Mouse (Mus musculus): Measurements from ENCODE around the gene Abtb1. TPM values are rescaled to one million over a fixed set of nuclear protein-coding genes. Genes with fewer than 3 reads are reported as not detected.

The Abtb1 gene
- polyA plus RNA-seq, 1 experiment from 2014 or later: 20.9 TPM

DNA sequence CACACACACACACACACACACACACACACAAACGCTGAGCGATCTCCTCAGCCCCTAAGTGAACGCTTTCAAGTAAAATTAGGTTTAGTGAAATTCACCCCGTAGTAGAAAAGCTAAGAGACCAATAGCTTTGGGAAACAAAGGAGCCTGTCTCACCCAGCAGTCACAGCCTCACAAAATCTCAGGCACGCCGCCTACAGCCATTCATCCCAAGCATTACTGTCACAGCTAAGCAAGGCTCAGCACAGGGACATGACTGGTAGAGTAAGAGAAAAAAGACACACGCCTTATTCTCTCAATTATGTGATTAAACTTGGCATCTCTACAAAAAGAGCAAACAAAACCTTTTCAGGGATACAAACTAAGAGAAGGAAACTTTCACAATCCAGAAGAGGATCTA lies 39.5 kb upstream of the Abtb1 start:
- no peaks in the 10 kb centered on the region for H3K9me3 ChIP-seq (ENCODE audit: control insufficient read depth, low read length)
- no peaks in the 10 kb centered on the region for H3K4me1 ChIP-seq (ENCODE audit: control insufficient read depth in 2 of 2, insufficient read depth in 2 of 2, low read length in 2 of 2)
- WGBS: 87% methylated on average over 7 of the region's 7 CpGs
- no peak for ATAC-seq (ENCODE audit: insufficient number of reproducible peaks, insufficient read depth, low FRiP score, low read depth)
- H3K9ac ChIP-seq (ENCODE audit: low read length): no peak overlapping the region
- H3K4me3 ChIP-seq (ENCODE audit: control insufficient read depth in 1 of 2, insufficient read depth in 1 of 2, low read depth in 1 of 2, low read length in 2 of 2): no peak overlapping the region
- peaks cover 56% of the 10 kb centered on the region for H3K36me3 ChIP-seq (ENCODE audit: control insufficient read depth, insufficient read depth, low read length)
- H3K27ac ChIP-seq (replicated peaks in 1 of 2; ENCODE audit: control insufficient read depth in 1 of 2, insufficient read depth in 1 of 2, low read depth in 2 of 2, low read length in 2 of 2): no peak overlapping the region
- no peaks in the 10 kb centered on the region for H3K27me3 ChIP-seq (ENCODE audit: control insufficient read depth, insufficient read depth, low read length)
- H3K4me2 ChIP-seq (ENCODE audit: low read length): no peak overlapping the region

GRCm38 (mm10) chr6:88879471-88879870 lies 37.7 kb upstream of the Abtb1 start:
- WGBS: 63% methylated on average over 4 of the region's 4 CpGs
- no peak overlapping the region for H3K4me2 ChIP-seq (ENCODE audit: low read length)
- no peak overlapping the region for H3K9ac ChIP-seq (ENCODE audit: low read length)
- peaks cover 37% of the 10 kb centered on the region for H3K36me3 ChIP-seq (ENCODE audit: control insufficient read depth, insufficient read depth, low read length)
- H3K9me3 ChIP-seq (ENCODE audit: control insufficient read depth, low read length): no peaks in the 10 kb centered on the region
- no peak overlapping the region for H3K27ac ChIP-seq (replicated peaks in 1 of 2; ENCODE audit: control insufficient read depth in 1 of 2, insufficient read depth in 1 of 2, low read depth in 2 of 2, low read length in 2 of 2)
- H3K27me3 ChIP-seq (ENCODE audit: control insufficient read depth, insufficient read depth, low read length): peaks cover 11% of the 10 kb centered on the region
- H3K4me3 ChIP-seq (ENCODE audit: control insufficient read depth in 1 of 2, insufficient read depth in 1 of 2, low read depth in 1 of 2, low read length in 2 of 2): no peak overlapping the region
- H3K4me1 ChIP-seq (ENCODE audit: control insufficient read depth in 2 of 2, insufficient read depth in 2 of 2, low read length in 2 of 2): peaks cover 0 to 2% of the 10 kb centered on the region in 2 experiments; a peak in 1 of 4 replicates
- no peak for ATAC-seq (ENCODE audit: insufficient number of reproducible peaks, insufficient read depth, low FRiP score, low read depth)

GRCm38 (mm10) chr6:88874868-88875508 lies 33.2 kb upstream of the Abtb1 start, which contains the start of gene Podxl2:
Podxl2 (minus strand) TSS chr6:88875044.
- peak; percentile 38 for ATAC-seq (ENCODE audit: insufficient number of reproducible peaks, insufficient read depth, low FRiP score, low read depth)
- H3K9ac ChIP-seq (ENCODE audit: low read length): peak within 1 kb of the TSS; percentile 80
- peaks cover 18% of the 10 kb centered on the region for H3K27me3 ChIP-seq (ENCODE audit: control insufficient read depth, insufficient read depth, low read length)
- H3K36me3 ChIP-seq (ENCODE audit: control insufficient read depth, insufficient read depth, low read length): no peaks in the 10 kb centered on the region
- H3K4me3 ChIP-seq (ENCODE audit: control insufficient read depth in 1 of 2, insufficient read depth in 1 of 2, low read depth in 1 of 2, low read length in 2 of 2): peak within 1 kb of the TSS; percentile 73 to 75
- WGBS: 5% methylated on average over 63 of the region's 63 CpGs
- H3K9me3 ChIP-seq (ENCODE audit: control insufficient read depth, low read length): no peaks in the 10 kb centered on the region
- peak within 1 kb of the TSS; percentile 99 for H3K4me2 ChIP-seq (ENCODE audit: low read length)
- H3K4me1 ChIP-seq (ENCODE audit: control insufficient read depth in 2 of 2, insufficient read depth in 2 of 2, low read length in 2 of 2): peaks cover 3 to 4% of the 10 kb centered on the region in 2 experiments; a peak in 2 of 4 replicates
- H3K27ac ChIP-seq (replicated peaks in 1 of 2; ENCODE audit: control insufficient read depth in 1 of 2, insufficient read depth in 1 of 2, low read depth in 2 of 2, low read length in 2 of 2): no peak within 1 kb of the TSS

DNA sequence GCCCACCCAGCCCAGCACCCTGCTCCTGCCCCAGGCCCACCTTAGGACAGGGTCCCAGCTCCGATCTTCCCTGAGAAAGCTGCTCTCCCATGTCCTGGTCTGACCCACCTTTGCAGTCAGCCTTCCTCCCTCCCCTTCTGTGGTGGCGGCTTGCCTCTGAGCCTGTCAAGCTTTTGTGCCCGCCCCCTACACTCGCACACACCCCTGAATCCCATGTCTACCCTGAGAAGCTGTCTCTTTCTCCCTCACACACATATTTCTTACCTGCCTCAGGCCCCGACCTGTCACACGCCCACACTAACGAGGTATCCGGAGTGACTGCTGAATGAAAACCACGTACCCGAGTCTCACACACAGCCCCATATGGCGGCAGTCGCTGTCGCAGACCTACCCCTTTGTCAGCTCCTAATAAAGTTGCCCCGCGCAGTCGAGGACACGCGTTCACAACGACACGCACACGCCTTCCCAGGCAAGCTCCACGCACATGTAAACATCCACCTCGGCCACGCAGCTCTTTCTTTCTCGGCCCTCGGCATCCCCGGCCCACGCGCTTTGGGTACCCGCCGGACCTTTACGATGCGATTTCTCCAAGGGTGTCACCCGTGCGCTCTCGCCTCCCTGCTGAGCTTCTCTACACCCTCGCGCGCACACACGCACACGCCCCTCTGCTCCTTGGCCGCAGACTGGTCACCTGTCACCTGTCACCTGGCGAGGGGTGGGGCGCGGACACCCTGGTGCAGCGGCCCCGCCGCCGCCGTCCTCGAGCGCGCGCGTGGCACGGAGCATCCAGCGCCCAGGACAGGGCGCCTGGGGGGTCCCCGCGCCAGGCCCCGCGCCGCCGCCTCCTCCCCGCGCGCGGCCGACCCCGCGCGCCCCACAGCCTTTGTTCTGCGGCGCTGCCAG lies 32.4 kb upstream of the Abtb1 start:
- no peaks in the 10 kb centered on the region for H3K9me3 ChIP-seq (ENCODE audit: control insufficient read depth, low read length)
- 5% methylated on average over 69 of the region's 74 CpGs for WGBS
- no peak overlapping the region for H3K27ac ChIP-seq (replicated peaks in 1 of 2; ENCODE audit: control insufficient read depth in 1 of 2, insufficient read depth in 1 of 2, low read depth in 2 of 2, low read length in 2 of 2)

GRCm38 (mm10) chr6:88872811-88873210 lies 31.0 kb upstream of the Abtb1 start:
- Histone ChIP-seq H3K27ac (replicated peaks in 1 of 2; ENCODE audit: control insufficient read depth in 1 of 2, insufficient read depth in 1 of 2, low read depth in 2 of 2, low read length in 2 of 2) (no peak overlapping the region), H3K27me3 (ENCODE audit: control insufficient read depth, insufficient read depth, low read length) (peaks cover 18% of the 10 kb centered on the region), H3K4me1 (ENCODE audit: control insufficient read depth in 2 of 2, insufficient read depth in 2 of 2, low read length in 2 of 2) (peaks cover 3 to 4% of the 10 kb centered on the region in 2 experiments; a peak in 2 of 4 replicates), H3K4me2 (ENCODE audit: low read length) (no peak overlapping the region), H3K9ac (ENCODE audit: low read length) (no peak overlapping the region), H3K4me3 (ENCODE audit: control insufficient read depth in 1 of 2, insufficient read depth in 1 of 2, low read depth in 1 of 2, low read length in 2 of 2) (no peak overlapping the region), H3K36me3 (ENCODE audit: control insufficient read depth, insufficient read depth, low read length) (no peaks in the 10 kb centered on the region), H3K9me3 (ENCODE audit: control insufficient read depth, low read length) (no peaks in the 10 kb centered on the region)
- 32% methylated on average over 7 of the region's 7 CpGs for WGBS
- ATAC-seq (ENCODE audit: insufficient number of reproducible peaks, insufficient read depth, low FRiP score, low read depth): no peak

More for the DNA sequence above, 32.4 kb upstream of the Abtb1 start:
- Histone ChIP-seq H3K4me2 (ENCODE audit: low read length) (peak overlapping the region; percentile 99), H3K36me3 (ENCODE audit: control insufficient read depth, insufficient read depth, low read length) (no peaks in the 10 kb centered on the region), H3K9ac (ENCODE audit: low read length) (peak overlapping the region; percentile 80), H3K27me3 (ENCODE audit: control insufficient read depth, insufficient read depth, low read length) (peaks cover 18% of the 10 kb centered on the region), H3K4me3 (ENCODE audit: control insufficient read depth in 1 of 2, insufficient read depth in 1 of 2, low read depth in 1 of 2, low read length in 2 of 2) (peak overlapping the region; percentile 73 to 75), H3K4me1 (ENCODE audit: control insufficient read depth in 2 of 2, insufficient read depth in 2 of 2, low read length in 2 of 2) (peaks cover 3 to 4% of the 10 kb centered on the region in 2 experiments; a peak in 2 of 4 replicates)
- peak; percentile 30 for ATAC-seq (ENCODE audit: insufficient number of reproducible peaks, insufficient read depth, low FRiP score, low read depth)

DNA sequence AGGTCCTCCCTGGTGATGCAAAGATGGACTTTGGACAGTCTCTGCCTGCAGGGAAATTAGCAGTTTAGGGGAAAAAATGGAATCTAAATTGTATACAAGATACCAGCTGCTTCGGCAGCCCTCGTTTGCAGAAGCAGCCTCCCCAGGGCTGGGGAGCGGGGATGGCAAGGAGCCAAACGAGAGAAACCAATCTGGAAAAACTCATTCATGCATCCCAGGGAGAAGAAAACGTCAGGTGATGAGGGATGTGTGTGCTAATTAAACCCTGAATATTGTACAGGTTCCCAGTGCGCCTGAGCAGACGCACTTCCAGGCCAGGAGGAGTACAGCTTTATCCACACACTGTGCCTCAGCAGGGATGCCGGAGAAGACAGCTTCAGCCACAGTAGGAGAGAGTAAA lies 29.8 kb upstream of the Abtb1 start:
- Histone ChIP-seq H3K9me3 (ENCODE audit: control insufficient read depth, low read length) (no peaks in the 10 kb centered on the region), H3K27me3 (ENCODE audit: control insufficient read depth, insufficient read depth, low read length) (peaks cover 18% of the 10 kb centered on the region), H3K4me1 (ENCODE audit: control insufficient read depth in 2 of 2, insufficient read depth in 2 of 2, low read length in 2 of 2) (peaks cover 3 to 4% of the 10 kb centered on the region in 2 experiments; a peak in 2 of 4 replicates), H3K4me3 (ENCODE audit: control insufficient read depth in 1 of 2, insufficient read depth in 1 of 2, low read depth in 1 of 2, low read length in 2 of 2) (no peak overlapping the region), H3K36me3 (ENCODE audit: control insufficient read depth, insufficient read depth, low read length) (no peaks in the 10 kb centered on the region), H3K4me2 (ENCODE audit: low read length) (no peak overlapping the region), H3K27ac (replicated peaks in 1 of 2; ENCODE audit: control insufficient read depth in 1 of 2, insufficient read depth in 1 of 2, low read depth in 2 of 2, low read length in 2 of 2) (no peak overlapping the region), H3K9ac (ENCODE audit: low read length) (no peak overlapping the region)
- ATAC-seq (ENCODE audit: insufficient number of reproducible peaks, insufficient read depth, low FRiP score, low read depth): no peak
- WGBS: 51% methylated on average over 8 of the region's 8 CpGs

GRCm38 (mm10) chr6:88870594-88870993 lies 28.8 kb upstream of the Abtb1 start:
- H3K9ac ChIP-seq (ENCODE audit: low read length): no peak overlapping the region
- no peak overlapping the region for H3K4me2 ChIP-seq (ENCODE audit: low read length)
- no peak for ATAC-seq (ENCODE audit: insufficient number of reproducible peaks, insufficient read depth, low FRiP score, low read depth)
- H3K27ac ChIP-seq (replicated peaks in 1 of 2; ENCODE audit: control insufficient read depth in 1 of 2, insufficient read depth in 1 of 2, low read depth in 2 of 2, low read length in 2 of 2): no peak overlapping the region
- no peak overlapping the region for H3K4me3 ChIP-seq (ENCODE audit: control insufficient read depth in 1 of 2, insufficient read depth in 1 of 2, low read depth in 1 of 2, low read length in 2 of 2)
- peaks cover 3 to 4% of the 10 kb centered on the region in 2 experiments; a peak in 2 of 4 replicates for H3K4me1 ChIP-seq (ENCODE audit: control insufficient read depth in 2 of 2, insufficient read depth in 2 of 2, low read length in 2 of 2)
- no peaks in the 10 kb centered on the region for H3K36me3 ChIP-seq (ENCODE audit: control insufficient read depth, insufficient read depth, low read length)
- H3K9me3 ChIP-seq (ENCODE audit: control insufficient read depth, low read length): no peaks in the 10 kb centered on the region
- 51% methylated on average over 4 of the region's 4 CpGs for WGBS
- H3K27me3 ChIP-seq (ENCODE audit: control insufficient read depth, insufficient read depth, low read length): peaks cover 12% of the 10 kb centered on the region

Data from heart, embryonic 14.5 days (tissue).